Mouse (Mus musculus): Measurements from ENCODE around the gene Eapp. TPM values are rescaled to one million over a fixed set of nuclear protein-coding genes. Genes with fewer than 3 reads are reported as not detected.
"Not testable (repeated sequence)": the region's sequence is repeated elsewhere in the genome, so short reads cannot be mapped to it uniquely, and the experiment has no call there.

Gene Eapp
- 34.5 and 38.9 TPM in 2 replicates for total RNA-seq (2014; rRNA removed)
- 94.9 and 105 TPM in 2 replicates for polyA plus RNA-seq (2015; fragmentation: Nextera tagmentation; extraction: Ambion mirVana)

DNA sequence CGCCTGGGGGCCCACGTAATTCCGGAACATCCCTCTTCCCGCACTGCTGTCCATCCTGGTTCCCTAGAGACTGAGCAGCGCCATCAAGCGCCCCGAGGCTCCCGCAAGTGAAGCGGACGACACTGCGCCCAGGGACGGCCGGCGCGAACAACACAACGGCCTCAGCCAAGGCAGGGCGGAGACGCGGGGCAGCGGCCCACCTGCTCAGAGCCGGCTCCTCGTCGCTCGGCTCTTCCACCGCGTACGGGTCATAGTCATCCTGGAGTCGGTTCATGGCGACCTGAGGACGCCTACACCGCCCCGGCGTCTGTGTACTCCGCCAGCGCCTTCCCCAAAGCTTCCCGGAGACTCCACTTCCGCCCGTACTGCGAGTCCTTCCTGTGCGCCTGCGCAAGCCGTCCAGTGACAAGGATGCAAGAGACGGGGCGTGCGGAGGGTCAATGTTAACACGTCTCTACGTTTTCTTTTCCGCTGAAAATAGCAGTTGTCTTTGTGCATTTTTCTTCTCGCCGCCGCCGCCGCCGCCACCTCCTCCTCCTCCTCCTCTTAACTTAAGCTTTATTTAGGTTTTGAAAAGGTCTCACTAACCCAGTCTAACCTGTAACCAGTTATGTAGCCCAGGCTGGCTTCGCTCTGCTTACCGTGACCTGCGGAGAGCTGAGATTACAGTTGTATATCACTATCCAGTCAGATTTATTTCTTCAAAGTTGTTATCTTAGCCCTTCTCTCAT, at the start of gene Eapp:
Gene Eapp, minus strand, starts transcription at position 387 of the 731 bp plus-strand sequence.
- H3K4me1 ChIP-seq (ENCODE audit: insufficient read depth): peaks cover 7% of the 10 kb centered on the region; the same call in 1 of the 2 replicates
- no peaks in the 10 kb centered on the region for H3K9me3 ChIP-seq (ENCODE audit: low read length)
- peak; percentile 93 for ATAC-seq
- H3K4me2 ChIP-seq (ENCODE audit: low read depth): peak within 1 kb of the TSS; percentile 72
- peak within 1 kb of the TSS; percentile 88 for H3K4me3 ChIP-seq (ENCODE audit: low read depth, low read length)
- peak; percentile 59 for TF ChIP-seq CTCF (IDR thresholded peaks at IDR 0.05; ENCODE audit: low read depth)
- H3K27ac ChIP-seq (ENCODE audit: low read depth, low read length): peak within 1 kb of the TSS; percentile 99
- peaks cover 10% of the 10 kb centered on the region for H3K36me3 ChIP-seq (ENCODE audit: insufficient read depth)
- WGBS: 1% methylated on average over 57 of the region's 57 CpGs
- H3K9ac ChIP-seq: peak within 1 kb of the TSS; percentile 97
- H3K27me3 ChIP-seq (ENCODE audit: insufficient read depth, low read length): no peaks in the 10 kb centered on the region
- peak; percentile 98 for DNase-seq

DNA sequence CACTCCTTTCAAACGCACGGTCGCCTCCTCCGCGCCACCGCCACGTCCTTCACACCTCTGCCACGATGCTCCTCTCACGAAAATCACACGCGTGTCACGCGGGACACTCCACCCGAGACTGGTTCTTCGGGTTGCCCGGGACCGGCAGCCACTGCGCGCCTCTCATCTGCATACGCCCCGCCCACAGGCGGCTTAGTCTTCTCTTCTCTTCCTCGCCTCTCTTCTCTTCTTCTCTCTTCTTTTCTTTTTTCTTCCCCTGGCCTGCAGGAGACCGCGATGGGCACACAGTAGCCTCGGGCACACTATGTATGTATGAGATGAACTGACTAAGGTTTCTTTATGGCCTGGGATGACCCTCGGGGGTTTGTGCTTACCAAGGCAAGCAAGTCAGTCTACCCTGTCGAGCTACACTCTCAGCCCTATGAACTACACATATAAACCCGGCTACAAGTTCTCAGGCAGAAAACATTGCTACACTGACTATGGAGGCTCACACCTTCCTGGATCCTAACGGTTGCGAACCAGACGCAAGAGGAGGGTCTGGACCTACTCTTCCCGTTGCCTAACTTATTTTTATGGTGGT, 43.1 kb upstream of the Eapp start:
- H3K9ac ChIP-seq; H3K36me3 ChIP-seq (ENCODE audit: insufficient read depth); H3K27ac ChIP-seq (ENCODE audit: low read depth, low read length); H3K4me3 ChIP-seq (ENCODE audit: low read depth, low read length); H3K9me3 ChIP-seq (ENCODE audit: low read length); H3K27me3 ChIP-seq (ENCODE audit: insufficient read depth, low read length); H3K4me1 ChIP-seq (ENCODE audit: insufficient read depth); DNase-seq: not testable (repeated sequence)
- H3K4me2 ChIP-seq (ENCODE audit: low read depth): peak overlapping the region; percentile 27; the same call in 1 of the 2 replicates
- ATAC-seq: peak; percentile 62
- WGBS: 0% methylated on average over 6 of the region's 33 CpGs

DNA sequence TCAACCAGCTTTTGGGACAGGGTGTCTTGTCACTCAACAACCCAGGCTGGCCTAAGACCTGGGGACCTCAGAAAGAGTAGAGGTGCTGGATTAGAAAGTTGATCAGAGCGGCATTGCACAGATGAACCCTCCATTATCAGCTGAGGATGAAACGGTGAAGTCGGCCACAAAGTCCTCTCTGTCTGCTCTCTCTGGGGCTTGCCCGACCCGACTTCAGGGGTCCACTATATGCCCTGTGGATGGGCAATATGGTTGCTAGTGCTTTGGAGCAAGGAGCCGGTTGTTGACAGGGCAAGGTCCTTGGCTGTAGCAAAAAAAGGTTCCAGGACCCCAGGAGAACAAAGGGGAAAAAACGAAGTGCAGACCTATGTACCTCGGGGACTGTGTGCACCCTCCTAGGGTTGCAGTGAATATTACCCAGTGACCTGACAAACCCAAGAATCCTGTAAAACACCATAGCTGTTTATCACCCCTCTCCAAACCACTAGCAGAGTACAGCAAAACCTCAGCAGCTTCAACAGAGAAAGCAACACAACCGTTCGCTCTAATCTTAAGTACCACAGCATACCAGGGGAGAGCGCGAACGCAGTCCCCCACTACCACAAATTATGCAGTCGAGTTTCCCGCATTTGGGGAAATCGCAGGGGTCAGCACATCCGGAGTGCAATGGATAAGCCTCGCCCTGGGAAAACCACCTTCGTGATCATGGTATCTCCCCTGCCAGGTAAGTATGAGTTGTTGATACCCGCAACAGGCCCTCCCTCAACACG, 42.4 kb upstream of the Eapp start:
- peak; percentile 86 for ATAC-seq
- WGBS: no CpG with 5 or more reads among the region's 21 CpGs

DNA sequence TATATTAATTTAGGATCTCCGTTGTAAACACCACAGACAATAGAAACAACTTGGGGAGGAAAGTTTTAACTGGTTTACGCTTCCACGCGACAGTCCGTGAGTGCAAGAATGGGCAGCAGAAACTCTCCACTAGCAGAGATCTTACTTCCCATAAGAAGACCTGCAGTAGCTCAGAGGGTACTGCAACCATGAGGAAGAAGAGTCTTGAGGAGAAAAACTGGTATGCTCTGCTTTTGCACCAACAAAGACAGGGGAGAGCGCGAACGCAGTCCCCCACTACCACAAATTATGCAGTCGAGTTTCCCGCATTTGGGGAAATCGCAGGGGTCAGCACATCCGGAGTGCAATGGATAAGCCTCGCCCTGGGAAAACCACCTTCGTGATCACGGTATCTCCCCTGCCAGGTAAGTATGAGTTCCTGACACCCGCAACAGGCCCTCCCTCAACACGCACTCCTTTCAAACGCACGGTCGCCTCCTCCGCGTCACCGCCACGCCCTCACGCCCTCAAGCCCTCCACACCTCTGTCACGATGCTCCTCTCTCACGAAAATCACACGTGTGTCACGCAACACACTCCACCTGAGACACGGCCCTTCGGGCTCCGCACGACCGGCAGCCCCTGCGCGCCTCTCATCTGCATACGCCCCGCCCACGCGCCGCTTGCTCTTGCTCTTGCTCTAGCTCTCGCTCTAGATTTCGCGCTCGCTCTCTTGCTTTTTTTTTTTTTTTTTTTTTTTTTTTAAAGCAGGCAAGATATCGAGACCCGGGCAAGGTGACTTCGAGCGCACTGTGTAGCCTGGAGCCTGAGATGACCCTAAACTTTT, 38.8 kb upstream of the Eapp start:
- not testable (repeated sequence) for H3K4me1 ChIP-seq (ENCODE audit: insufficient read depth); H3K4me2 ChIP-seq (ENCODE audit: low read depth); H3K9ac ChIP-seq; H3K27me3 ChIP-seq (ENCODE audit: insufficient read depth, low read length); DNase-seq; H3K27ac ChIP-seq (ENCODE audit: low read depth, low read length); H3K9me3 ChIP-seq (ENCODE audit: low read length); H3K36me3 ChIP-seq (ENCODE audit: insufficient read depth); H3K4me3 ChIP-seq (ENCODE audit: low read depth, low read length)
- WGBS: 3% methylated on average over 6 of the region's 49 CpGs
- ATAC-seq: peak; percentile 63

More for the DNA sequence above, 42.4 kb upstream of the Eapp start:
- H3K27ac ChIP-seq (ENCODE audit: low read depth, low read length); H3K36me3 ChIP-seq (ENCODE audit: insufficient read depth); H3K4me1 ChIP-seq (ENCODE audit: insufficient read depth); H3K4me3 ChIP-seq (ENCODE audit: low read depth, low read length); H3K9ac ChIP-seq; H3K27me3 ChIP-seq (ENCODE audit: insufficient read depth, low read length); DNase-seq; H3K4me2 ChIP-seq (ENCODE audit: low read depth); H3K9me3 ChIP-seq (ENCODE audit: low read length): not testable (repeated sequence)

DNA sequence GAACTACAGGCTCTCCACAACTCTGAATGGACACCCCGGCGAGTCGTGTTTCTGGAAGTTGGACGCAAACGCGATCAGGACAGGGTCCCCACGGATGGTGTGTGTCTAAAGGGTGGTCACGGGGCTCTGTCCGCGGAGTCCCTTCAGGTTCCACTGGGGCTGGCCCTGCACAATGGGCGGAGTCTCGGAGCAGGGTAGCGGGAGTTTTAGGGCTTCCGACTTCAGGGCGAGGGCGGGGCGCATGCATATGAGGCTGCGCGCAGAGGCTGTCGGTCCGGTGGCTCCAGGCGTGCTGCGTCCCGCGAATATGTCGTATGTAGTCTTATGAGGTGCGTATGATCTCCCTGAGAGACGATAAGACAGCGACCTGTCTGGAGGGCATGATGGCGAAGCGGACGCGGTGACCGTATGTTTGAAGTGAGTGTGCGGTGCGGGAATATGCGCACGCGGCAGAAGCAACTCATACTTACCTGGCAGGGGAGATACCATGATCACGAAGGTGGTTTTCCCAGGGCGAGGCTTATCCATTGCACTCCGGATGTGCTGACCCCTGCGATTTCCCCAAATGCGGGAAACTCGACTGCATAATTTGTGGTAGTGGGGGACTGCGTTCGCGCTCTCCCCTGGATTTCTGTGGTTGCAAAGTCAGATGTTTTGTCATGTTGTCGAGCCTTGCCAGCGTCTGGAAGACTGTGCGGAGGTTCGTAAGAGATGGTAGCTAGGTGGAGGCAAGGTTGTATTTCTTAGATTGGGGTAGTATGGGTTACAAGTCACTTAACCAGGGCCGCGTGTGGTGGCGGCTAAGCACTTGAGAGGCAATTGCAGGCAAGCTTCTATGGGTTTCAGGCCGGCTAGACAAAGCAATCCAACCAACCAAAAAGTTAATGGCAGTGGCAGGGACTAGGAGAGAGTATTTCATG, 33.7 kb upstream of the Eapp start:
- WGBS: no CpG with 5 or more reads among the region's 56 CpGs
- peak; percentile 87 for ATAC-seq
- not testable (repeated sequence) for H3K36me3 ChIP-seq (ENCODE audit: insufficient read depth); H3K4me3 ChIP-seq (ENCODE audit: low read depth, low read length); H3K4me2 ChIP-seq (ENCODE audit: low read depth); H3K27me3 ChIP-seq (ENCODE audit: insufficient read depth, low read length); H3K9me3 ChIP-seq (ENCODE audit: low read length); H3K9ac ChIP-seq; H3K4me1 ChIP-seq (ENCODE audit: insufficient read depth); DNase-seq; H3K27ac ChIP-seq (ENCODE audit: low read depth, low read length)

DNA sequence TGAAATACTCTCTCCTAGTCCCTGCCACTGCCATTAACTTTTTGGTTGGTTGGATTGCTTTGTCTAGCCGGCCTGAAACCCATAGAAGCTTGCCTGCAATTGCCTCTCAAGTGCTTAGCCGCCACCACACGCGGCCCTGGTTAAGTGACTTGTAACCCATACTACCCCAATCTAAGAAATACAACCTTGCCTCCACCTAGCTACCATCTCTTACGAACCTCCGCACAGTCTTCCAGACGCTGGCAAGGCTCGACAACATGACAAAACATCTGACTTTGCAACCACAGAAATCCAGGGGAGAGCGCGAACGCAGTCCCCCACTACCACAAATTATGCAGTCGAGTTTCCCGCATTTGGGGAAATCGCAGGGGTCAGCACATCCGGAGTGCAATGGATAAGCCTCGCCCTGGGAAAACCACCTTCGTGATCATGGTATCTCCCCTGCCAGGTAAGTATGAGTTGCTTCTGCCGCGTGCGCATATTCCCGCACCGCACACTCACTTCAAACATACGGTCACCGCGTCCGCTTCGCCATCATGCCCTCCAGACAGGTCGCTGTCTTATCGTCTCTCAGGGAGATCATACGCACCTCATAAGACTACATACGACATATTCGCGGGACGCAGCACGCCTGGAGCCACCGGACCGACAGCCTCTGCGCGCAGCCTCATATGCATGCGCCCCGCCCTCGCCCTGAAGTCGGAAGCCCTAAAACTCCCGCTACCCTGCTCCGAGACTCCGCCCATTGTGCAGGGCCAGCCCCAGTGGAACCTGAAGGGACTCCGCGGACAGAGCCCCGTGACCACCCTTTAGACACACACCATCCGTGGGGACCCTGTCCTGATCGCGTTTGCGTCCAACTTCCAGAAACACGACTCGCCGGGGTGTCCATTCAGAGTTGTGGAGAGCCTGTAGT, 23.4 kb upstream of the Eapp start:
- not testable (repeated sequence) for H3K4me1 ChIP-seq (ENCODE audit: insufficient read depth); H3K27ac ChIP-seq (ENCODE audit: low read depth, low read length); H3K4me3 ChIP-seq (ENCODE audit: low read depth, low read length); H3K9me3 ChIP-seq (ENCODE audit: low read length); H3K36me3 ChIP-seq (ENCODE audit: insufficient read depth); H3K4me2 ChIP-seq (ENCODE audit: low read depth); H3K27me3 ChIP-seq (ENCODE audit: insufficient read depth, low read length); H3K9ac ChIP-seq; DNase-seq
- WGBS: no CpG with 5 or more reads among the region's 56 CpGs
- peak; percentile 85 for ATAC-seq

DNA sequence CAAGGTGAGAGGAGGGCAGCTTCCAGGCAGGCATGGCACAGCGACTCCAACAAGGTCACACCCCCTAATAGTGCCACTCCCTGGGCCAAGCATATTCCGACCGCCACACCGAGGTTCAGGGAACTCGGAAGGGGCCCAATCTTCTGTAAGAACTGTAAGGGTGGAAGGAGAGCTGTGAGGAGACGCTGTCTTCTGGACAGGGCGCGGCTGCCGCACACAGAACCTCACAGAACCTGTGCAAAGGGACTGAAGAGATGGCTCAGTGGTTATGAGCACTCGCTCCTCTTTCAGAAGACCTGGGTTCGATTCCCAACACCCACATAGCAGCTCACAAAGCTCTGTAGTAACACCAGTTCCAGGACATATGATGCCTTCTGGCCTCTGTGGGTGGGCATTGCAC, 21.8 kb upstream of the Eapp start:
- H3K9me3 ChIP-seq (ENCODE audit: low read length); H3K27me3 ChIP-seq (ENCODE audit: insufficient read depth, low read length); H3K4me3 ChIP-seq (ENCODE audit: low read depth, low read length); H3K36me3 ChIP-seq (ENCODE audit: insufficient read depth); ATAC-seq; H3K27ac ChIP-seq (ENCODE audit: low read depth, low read length); H3K4me2 ChIP-seq (ENCODE audit: low read depth); H3K4me1 ChIP-seq (ENCODE audit: insufficient read depth); DNase-seq; H3K9ac ChIP-seq: not testable (repeated sequence)
- WGBS: 72% methylated on average over 4 of the region's 11 CpGs

DNA sequence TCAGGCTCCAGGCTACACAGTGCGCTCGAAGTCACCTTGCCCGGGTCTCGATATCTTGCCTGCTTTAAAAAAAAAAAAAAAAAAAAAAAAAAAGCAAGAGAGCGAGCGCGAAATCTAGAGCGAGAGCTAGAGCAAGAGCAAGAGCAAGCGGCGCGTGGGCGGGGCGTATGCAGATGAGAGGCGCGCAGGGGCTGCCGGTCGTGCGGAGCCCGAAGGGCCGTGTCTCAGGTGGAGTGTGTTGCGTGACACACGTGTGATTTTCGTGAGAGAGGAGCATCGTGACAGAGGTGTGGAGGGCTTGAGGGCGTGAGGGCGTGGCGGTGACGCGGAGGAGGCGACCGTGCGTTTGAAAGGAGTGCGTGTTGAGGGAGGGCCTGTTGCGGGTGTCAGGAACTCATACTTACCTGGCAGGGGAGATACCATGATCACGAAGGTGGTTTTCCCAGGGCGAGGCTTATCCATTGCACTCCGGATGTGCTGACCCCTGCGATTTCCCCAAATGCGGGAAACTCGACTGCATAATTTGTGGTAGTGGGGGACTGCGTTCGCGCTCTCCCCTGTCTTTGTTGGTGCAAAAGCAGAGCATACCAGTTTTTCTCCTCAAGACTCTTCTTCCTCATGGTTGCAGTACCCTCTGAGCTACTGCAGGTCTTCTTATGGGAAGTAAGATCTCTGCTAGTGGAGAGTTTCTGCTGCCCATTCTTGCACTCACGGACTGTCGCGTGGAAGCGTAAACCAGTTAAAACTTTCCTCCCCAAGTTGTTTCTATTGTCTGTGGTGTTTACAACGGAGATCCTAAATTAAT, 18.3 kb upstream of the Eapp start:
- H3K9ac ChIP-seq; H3K4me1 ChIP-seq (ENCODE audit: insufficient read depth); H3K27me3 ChIP-seq (ENCODE audit: insufficient read depth, low read length); H3K4me3 ChIP-seq (ENCODE audit: low read depth, low read length); H3K27ac ChIP-seq (ENCODE audit: low read depth, low read length); H3K36me3 ChIP-seq (ENCODE audit: insufficient read depth); H3K4me2 ChIP-seq (ENCODE audit: low read depth); DNase-seq; H3K9me3 ChIP-seq (ENCODE audit: low read length): not testable (repeated sequence)
- peak; percentile 64 for ATAC-seq
- WGBS: 0% methylated on average over 2 of the region's 48 CpGs

All from forebrain, postnatal 0 days (tissue).